Mouse (Mus musculus) lung, adult 2 months (tissue): Measurements from ENCODE around the gene Msmb. TPM values are rescaled to one million over a fixed set of nuclear protein-coding genes. Genes with fewer than 3 reads are reported as not detected.
"Not testable (repeated sequence)": the region's sequence is repeated elsewhere in the genome, so short reads cannot be mapped to it uniquely, and the experiment has no call there.

Experiments
- DNase-seq: peaks from one replicate; pipeline ENCODE4 v3.0.0; 2022
- H3K4me1 ChIP-seq: fragments of 200-500 bp; 2 replicates; pipeline ENCODE4 v1.6.1; 2011; ENCODE audit warnings: low read length; ENCODE audit not compliant: control insufficient read depth, insufficient read depth
- H3K4me3 ChIP-seq: fragments of 200-500 bp; replicated peaks from 2 replicates; pipeline ENCODE3; 2011; ENCODE audit warnings: low read depth, mild to moderate bottlenecking, control low read depth, low read length; ENCODE audit errors: extremely low read depth
- CTCF ChIP-seq: fragments of 200-500 bp; IDR thresholded peaks from 2 replicates; pipeline ENCODE4 v1.5.1; 2011; ENCODE audit warnings: mild to moderate bottlenecking, low read length, control low read depth; ENCODE audit not compliant: insufficient read depth
- POLR2A ChIP-seq: fragments of 200-500 bp; IDR thresholded peaks from 2 replicates; pipeline ENCODE4 v1.6.1; 2011; ENCODE audit warnings: low read depth, mild to moderate bottlenecking, control low read depth, low read length, borderline replicate concordance; ENCODE audit errors: extremely low read depth
- WGBS: fragments of 180-500 bp; shearing (Covaris S2); methylation state at CpG from one replicate; pipeline ENCODE4 v1.1.7; 2018; 5-methylcytosine and 5-hydroxymethylcytosine counted together
- polyA plus RNA-seq: library from polyadenylated mRNA; depleted of rRNA; stranded (reverse); fragments of >200 nt; gene quantifications from 2 replicates; pipeline ENCODE4 v1.2.3, GENCODE M21; 2012; rRNA removed

Gene Msmb
- polyA plus RNA-seq, result not detected in 2 replicates

DNA sequence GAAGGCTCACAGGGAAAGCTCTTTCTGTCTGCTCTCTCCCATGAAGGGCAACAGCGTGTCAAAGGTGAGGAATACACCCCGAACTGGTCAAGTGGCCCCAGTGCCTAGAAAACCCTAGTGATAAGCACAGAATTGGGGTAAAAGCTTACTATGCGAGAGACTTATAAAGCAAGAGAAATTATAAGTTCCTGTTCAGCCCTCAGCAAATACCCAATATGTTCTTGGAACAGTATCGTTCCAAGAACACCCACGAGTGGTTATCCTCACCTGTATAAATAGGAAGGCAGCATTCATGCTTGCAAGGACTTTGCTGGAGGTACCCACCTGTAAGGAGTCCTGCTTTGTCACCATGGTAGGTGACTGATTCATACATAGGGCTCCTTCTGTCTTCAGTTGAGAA lies at the start of gene Msmb:
TSS of gene Msmb (plus strand) at position 301 of the 400 bp plus-strand sequence.
- 80% methylated on average over 5 of the region's 5 CpGs for WGBS
- TF ChIP-seq POLR2A, result no peak
- no peak for TF ChIP-seq CTCF

DNA sequence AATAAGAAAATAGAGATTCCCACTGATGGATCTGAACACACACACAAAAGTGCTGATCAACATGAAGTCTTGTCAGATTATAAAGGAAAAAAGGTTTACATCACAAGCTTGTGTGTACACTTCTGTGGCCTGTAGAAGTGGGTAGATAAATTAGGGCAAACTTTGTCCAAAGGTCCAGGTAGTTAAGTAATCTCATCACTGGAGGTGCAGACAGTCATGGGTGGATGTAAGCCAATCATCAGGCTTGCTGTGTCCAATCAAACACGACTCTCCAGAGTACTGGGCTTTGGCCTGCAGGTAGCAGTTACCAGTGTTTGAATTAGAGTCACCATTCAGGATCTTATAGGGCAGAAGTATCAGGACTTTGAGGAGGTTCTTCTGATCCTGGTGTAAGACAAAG lies 48.8 kb upstream of the Msmb start:
- H3K4me3 ChIP-seq, result no peak overlapping the region
- no peaks in the 10 kb centered on the region for H3K4me1 ChIP-seq
- no peak for TF ChIP-seq CTCF
- no peak for TF ChIP-seq POLR2A
- WGBS, result 54% methylated on average over 1 of the region's 1 CpGs
- DNase-seq, result no peak

More for the DNA sequence above, at the start of gene Msmb:
- DNase-seq, result no peak
- Histone ChIP-seq H3K4me3 (no peak within 1 kb of the TSS), H3K4me1 (no peaks in the 10 kb centered on the region)

DNA sequence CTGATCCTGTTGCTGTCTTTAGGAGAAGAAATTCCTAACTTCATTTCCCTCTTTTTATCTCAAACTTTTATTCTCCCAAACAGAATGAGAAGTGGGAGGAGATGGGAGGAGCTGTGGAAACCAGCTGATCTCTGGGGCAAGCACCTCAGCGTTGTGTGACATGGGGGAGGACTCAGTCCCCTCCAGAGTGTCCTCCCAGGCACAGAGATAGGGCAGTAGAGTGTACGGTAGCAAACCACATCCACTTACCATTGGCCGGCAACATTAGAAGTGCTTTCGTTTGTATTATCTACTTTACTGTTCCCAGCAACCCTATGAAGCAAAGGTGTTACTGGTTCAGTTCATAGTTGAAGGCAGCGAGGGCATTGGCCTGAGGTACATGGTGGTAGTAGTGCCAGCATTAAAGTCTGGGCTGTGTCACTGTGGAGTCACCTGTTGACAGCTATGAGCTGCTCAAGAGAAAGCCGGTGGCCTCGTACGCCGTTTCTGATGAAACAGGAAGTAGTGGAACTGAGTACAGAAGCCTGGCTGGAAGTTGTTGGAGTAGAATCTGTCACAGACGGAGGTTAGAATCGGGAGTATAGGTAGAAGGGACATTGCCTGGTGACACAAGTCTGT lies 48.2 kb upstream of the Msmb start:
- no peak for DNase-seq
- WGBS, result 73% methylated on average over 11 of the region's 11 CpGs
- H3K4me3 ChIP-seq, result no peak overlapping the region
- H3K4me1 ChIP-seq, result no peaks in the 10 kb centered on the region
- no peak for TF ChIP-seq POLR2A
- no peak for TF ChIP-seq CTCF

DNA sequence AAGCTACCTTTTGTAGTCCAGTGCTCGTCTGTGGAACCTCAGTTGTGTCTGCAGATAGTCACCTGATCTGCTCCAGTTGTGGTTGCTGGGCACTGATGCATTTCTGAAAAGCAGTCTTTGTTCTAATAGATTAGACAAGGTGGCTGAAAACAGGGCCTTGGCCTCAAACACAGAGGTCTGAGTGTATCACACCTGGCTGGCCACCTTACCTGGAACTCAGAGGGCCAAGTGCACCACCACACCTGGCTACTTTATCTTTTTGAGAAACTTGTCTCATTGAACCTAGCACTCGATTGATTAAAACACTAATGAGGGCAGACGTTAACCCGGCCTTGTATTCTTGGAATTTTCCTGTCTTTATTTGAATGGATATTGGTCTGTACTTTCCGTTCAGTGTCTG lies 46.2 kb upstream of the Msmb start:
- no peak for TF ChIP-seq POLR2A
- no peak for TF ChIP-seq CTCF
- Histone ChIP-seq H3K4me1 (no peaks in the 10 kb centered on the region), H3K4me3 (no peak overlapping the region)
- no peak for DNase-seq
- 90% methylated on average over 5 of the region's 5 CpGs for WGBS

DNA sequence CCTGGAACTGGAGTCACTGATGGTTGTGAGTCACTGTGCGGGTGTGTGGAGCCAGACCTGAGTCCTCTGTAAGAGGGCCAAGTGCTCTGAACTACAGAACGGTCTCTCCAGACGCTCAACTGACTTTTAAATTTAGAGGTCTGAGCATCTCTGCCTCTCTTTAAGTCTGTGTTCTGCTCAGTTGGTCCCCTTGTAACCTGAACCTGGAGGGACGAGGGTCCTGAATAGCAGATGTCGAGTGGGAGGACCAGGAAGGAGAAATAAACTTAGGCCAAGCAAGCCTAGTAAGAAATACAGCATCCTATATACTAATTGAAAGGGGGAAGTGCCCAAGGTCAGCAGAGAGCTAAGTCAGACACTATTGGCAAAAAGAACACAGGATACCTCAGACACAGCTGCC lies 45.1 kb upstream of the Msmb start:
- no peaks in the 10 kb centered on the region for H3K4me1 ChIP-seq
- WGBS, result 85% methylated on average over 5 of the region's 5 CpGs

DNA sequence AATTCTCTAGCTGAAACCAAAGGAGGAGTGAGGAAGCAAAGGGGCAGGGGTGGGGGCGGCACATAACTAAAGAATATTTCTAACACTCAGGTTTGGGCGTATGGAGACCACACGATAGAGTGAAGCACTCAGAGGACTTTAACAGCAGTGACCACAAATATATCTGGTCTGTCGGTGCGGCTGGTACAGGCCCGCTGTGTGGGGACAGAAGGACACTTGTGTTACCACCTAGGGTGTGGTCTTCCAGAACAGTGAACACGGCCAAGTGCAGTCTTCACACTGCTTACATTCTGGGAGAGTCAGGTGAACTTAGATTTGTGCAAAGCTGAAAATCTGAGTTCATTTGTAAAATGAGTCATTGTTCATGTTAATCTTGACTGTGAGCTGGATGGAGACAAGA lies 44.1 kb upstream of the Msmb start:
- DNase-seq, result no peak
- 93% methylated on average over 7 of the region's 7 CpGs for WGBS
- Histone ChIP-seq H3K4me3 (no peak overlapping the region), H3K4me1 (no peaks in the 10 kb centered on the region)
- TF ChIP-seq POLR2A (no peak), CTCF (no peak)

More for the DNA sequence above, 45.1 kb upstream of the Msmb start:
- no peak for DNase-seq
- no peak overlapping the region for H3K4me3 ChIP-seq
- TF ChIP-seq POLR2A (no peak), CTCF (no peak)

DNA sequence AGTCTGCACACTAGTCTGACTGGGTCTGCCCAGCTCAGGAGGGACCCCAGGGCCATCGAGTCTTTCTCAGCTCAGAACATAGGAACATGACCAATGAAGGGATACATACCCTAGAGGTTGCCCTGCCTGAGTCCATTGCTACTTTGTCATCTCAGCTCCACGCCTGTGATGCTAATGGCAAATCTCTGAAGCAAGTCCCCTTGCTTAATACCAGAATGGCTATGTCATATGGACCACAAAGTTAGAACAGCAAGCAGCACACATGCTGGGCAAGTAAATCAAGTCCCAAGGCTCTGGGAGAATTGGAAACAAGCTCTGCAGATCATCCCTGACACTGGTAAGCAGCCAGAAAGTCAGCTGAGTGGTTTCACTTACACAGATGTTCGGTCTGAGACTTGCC lies 42.9 kb upstream of the Msmb start:
- TF ChIP-seq POLR2A, result no peak
- no peak overlapping the region for H3K4me3 ChIP-seq
- H3K4me1 ChIP-seq, result no peaks in the 10 kb centered on the region
- WGBS, result 87% methylated on average over 3 of the region's 3 CpGs
- DNase-seq, result no peak

DNA sequence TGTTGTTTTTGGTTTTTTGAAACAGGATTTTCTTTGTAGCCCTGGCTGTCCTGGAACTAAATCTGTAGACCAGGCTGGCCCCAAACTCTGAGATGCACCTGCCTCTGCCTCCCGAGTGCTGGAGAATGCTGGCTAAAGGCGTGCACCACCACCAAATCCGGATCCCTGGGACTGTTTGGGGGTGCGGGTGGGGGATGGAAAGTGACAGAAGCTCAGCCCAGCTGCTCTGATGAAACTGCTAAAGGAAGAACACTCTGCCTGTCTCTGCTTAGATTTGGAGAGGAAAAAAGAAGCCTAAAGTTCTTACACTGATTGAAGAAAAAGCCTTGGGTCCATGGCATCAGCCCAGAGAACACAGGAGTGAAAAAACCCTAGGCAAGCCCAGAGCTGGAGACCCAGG lies 38.3 kb upstream of the Msmb start:
- 87% methylated on average over 4 of the region's 4 CpGs for WGBS
- no peak overlapping the region for H3K4me3 ChIP-seq
- no peak for DNase-seq
- TF ChIP-seq POLR2A (no peak), CTCF (no peak)
- no peaks in the 10 kb centered on the region for H3K4me1 ChIP-seq

DNA sequence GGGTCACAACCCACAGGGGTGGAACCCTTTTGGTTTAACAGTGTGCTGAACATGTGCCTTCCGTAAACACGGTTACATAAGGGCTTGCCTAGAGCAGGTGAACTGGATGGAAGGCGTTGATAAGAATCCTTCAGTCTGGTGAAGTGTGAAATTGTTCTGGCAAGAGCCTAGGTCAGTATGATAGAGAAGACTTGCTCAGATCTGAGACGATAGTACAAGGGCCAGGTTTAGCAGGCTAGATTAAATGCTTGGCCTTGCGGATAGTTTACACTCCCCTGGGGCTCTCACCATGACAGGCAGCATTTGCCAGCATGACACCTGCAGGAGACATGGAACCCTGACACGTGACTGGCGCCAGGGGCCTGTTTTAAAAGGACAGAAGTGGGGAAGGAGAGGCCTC lies 36.2 kb upstream of the Msmb start:
- TF ChIP-seq POLR2A, result no peak
- no peak for TF ChIP-seq CTCF
- no peaks in the 10 kb centered on the region for H3K4me1 ChIP-seq
- WGBS, result 46% methylated on average over 7 of the region's 7 CpGs
- no peak for DNase-seq
- H3K4me3 ChIP-seq, result no peak overlapping the region

DNA sequence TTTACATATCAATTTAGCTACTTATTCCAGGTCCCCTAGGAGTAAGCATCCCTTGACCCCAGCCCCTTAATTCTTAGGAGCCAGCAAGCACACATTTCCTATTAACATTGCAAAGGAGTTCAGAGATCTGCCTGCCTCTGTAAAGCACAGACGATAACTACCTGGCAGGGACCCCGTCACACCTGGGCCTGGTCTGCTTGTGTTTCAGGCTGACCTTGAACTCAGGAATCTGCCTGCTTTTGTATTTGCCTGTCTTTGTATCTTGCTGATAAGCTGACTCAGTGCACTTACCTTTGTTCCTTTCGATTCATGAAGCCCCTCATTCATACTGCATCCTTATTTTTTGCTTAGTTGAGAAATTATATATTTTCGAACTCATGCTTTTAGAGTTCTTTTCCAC lies 34.9 kb upstream of the Msmb start:
- 86% methylated on average over 4 of the region's 4 CpGs for WGBS
- TF ChIP-seq POLR2A, result no peak
- TF ChIP-seq CTCF, result no peak
- H3K4me1 ChIP-seq, result no peaks in the 10 kb centered on the region
- no peak for DNase-seq
- no peak overlapping the region for H3K4me3 ChIP-seq

DNA sequence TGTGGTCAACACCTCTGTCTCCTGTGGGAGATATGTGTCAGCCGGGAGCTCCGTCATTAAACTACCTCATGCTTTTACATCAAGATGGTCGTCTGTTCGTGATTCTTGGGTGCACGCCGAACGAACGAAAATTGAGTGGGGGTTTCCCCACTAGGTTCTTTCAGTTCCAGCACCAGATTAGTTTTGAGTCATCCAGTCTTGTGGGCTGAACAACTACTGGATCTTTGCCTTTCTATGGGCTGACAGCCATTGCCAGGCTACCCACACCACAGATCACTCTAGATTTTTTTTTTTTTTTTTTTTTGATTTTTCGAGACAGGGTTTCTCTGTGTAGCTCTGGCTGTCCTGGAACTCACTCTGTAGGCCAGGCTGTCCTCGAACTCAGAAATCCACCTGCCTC lies 29.7 kb upstream of the Msmb start:
- not testable (repeated sequence) for H3K4me1 ChIP-seq, DNase-seq, H3K4me3 ChIP-seq
- WGBS, result 91% methylated on average over 10 of the region's 10 CpGs
